Mouse (Mus musculus): Measurements from ENCODE around the gene Olfr924. TPM values are rescaled to one million over a fixed set of nuclear protein-coding genes. Genes with fewer than 3 reads are reported as not detected.

Gene Olfr924
- polyA plus RNA-seq, 1 experiment from 2014 or later: not detected

Other genes starting within 250 kb of the Olfr924 start
- not detected in 2 replicates for gene Olfr914, start 239.3 kb upstream of the Olfr924 start, polyA plus RNA-seq (2014; fragmentation: Nextera tagmentation; extraction: Ambion mirVana)
- gene Olfr916, start 184.6 kb upstream of the Olfr924 start, polyA plus RNA-seq (2014; fragmentation: Nextera tagmentation; extraction: Ambion mirVana): not detected in 2 replicates
- not detected in 2 replicates for gene Olfr917, start 178.6 kb upstream of the Olfr924 start, polyA plus RNA-seq (2014; fragmentation: Nextera tagmentation; extraction: Ambion mirVana)
- not detected in 2 replicates for gene Olfr918, start 169.8 kb upstream of the Olfr924 start, polyA plus RNA-seq (2014; fragmentation: Nextera tagmentation; extraction: Ambion mirVana)
- gene Olfr919, start 140.8 kb upstream of the Olfr924 start, polyA plus RNA-seq (2014; fragmentation: Nextera tagmentation; extraction: Ambion mirVana): not detected in 2 replicates
- gene Vwa5a, start 126.2 kb upstream of the Olfr924 start, polyA plus RNA-seq (2014; fragmentation: Nextera tagmentation; extraction: Ambion mirVana): 9.1 and 9.7 TPM in 2 replicates
- gene Olfr920, start 92.2 kb upstream of the Olfr924 start, polyA plus RNA-seq (2014; fragmentation: Nextera tagmentation; extraction: Ambion mirVana): not detected in 2 replicates
- gene Olfr921, start 71.4 kb upstream of the Olfr924 start, polyA plus RNA-seq (2014; fragmentation: Nextera tagmentation; extraction: Ambion mirVana): not detected in 2 replicates
- not detected in 2 replicates for gene Olfr922, start 29.8 kb upstream of the Olfr924 start, polyA plus RNA-seq (2014; fragmentation: Nextera tagmentation; extraction: Ambion mirVana)
- not detected in 2 replicates for gene Olfr923, start 17.9 kb upstream of the Olfr924 start, polyA plus RNA-seq (2014; fragmentation: Nextera tagmentation; extraction: Ambion mirVana)
- not detected in 2 replicates for gene Olfr26, start 10.6 kb downstream of the Olfr924 start, polyA plus RNA-seq (2014; fragmentation: Nextera tagmentation; extraction: Ambion mirVana)
- gene Olfr926, start 32.7 kb downstream of the Olfr924 start, polyA plus RNA-seq (2014; fragmentation: Nextera tagmentation; extraction: Ambion mirVana): not detected in 2 replicates
- not detected in 2 replicates for gene Olfr930, start 85.4 kb downstream of the Olfr924 start, polyA plus RNA-seq (2014; fragmentation: Nextera tagmentation; extraction: Ambion mirVana)
- gene Olfr933, start 127.9 kb downstream of the Olfr924 start, polyA plus RNA-seq (2014; fragmentation: Nextera tagmentation; extraction: Ambion mirVana): not detected in 2 replicates
- not detected in 2 replicates for gene Olfr934, start 143.9 kb downstream of the Olfr924 start, polyA plus RNA-seq (2014; fragmentation: Nextera tagmentation; extraction: Ambion mirVana)
- gene Olfr935, start 155.2 kb downstream of the Olfr924 start, polyA plus RNA-seq (2014; fragmentation: Nextera tagmentation; extraction: Ambion mirVana): not detected in 2 replicates
- gene Olfr146, start 178.9 kb downstream of the Olfr924 start, polyA plus RNA-seq (2014; fragmentation: Nextera tagmentation; extraction: Ambion mirVana): not detected in 2 replicates
- not detected in 2 replicates for gene Olfr937, start 220.5 kb downstream of the Olfr924 start, polyA plus RNA-seq (2014; fragmentation: Nextera tagmentation; extraction: Ambion mirVana)
- not detected in 2 replicates for gene Olfr938, start 234.4 kb downstream of the Olfr924 start, polyA plus RNA-seq (2014; fragmentation: Nextera tagmentation; extraction: Ambion mirVana)

All from forebrain, embryonic 11.5 days (tissue).